Mouse (Mus musculus): ENCODE measurements around the gene 9930111J21Rik2. TPM values are rescaled to one million over a fixed set of nuclear protein-coding genes. Genes with fewer than 3 reads are reported as not detected.
"Not testable (repeated sequence)": the region's sequence is repeated elsewhere in the genome, so short reads cannot be mapped to it uniquely, and the experiment has no call there.

9930111J21Rik2 gene
- polyA plus RNA-seq, 1 experiment from 2014 or later: 0.13 TPM

DNA sequence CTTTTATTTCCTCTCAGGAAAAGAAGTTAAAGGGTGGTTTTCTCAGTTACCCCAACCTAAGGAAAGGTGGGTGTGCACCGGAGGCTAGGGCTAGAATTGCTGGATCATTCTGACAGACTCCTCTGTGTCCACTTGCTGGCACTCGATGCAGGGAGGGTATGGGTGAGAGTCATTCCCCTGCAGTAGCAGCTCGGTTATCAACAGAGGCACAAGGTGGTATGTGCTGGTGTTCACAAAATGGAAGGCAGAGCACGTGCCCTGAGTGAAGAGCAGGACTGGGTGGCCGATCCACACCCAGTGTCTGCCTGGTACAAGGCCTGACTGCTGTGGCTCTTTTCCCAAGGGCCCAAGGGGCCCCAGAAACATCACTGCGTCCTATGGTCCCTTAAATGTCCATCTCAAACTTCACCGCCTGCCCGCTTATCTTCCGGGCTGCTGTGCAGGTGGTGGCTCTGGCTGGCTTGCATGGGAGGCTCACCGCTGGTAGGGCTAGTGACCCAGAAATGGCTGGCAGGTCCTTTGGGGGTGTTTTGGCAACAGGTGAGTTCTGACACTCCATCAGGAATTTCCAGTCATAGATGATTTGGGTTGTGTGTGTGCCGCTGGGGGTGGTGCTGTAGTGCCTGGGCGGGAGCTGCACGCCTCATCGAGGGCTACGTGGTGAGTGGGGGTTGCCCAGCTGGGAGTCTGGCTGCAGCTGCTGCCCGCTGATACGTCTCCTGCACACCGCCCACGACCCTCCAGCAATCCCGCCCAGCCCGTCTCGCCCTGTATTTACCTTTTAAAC, 37.0 kb upstream of the 9930111J21Rik2 start:
- no peaks in the 10 kb centered on the region for H3K27me3 ChIP-seq
- 0 out of 2 replicates have a peak overlapping the region, but pooled peaks have one; percentile 22 for H3K4me2 ChIP-seq
- H3K36me3 ChIP-seq (ENCODE audit: poor library complexity, severe bottlenecking): no peaks in the 10 kb centered on the region
- no peaks in the 10 kb centered on the region for H3K9me3 ChIP-seq (replicated peaks)
- no peak overlapping the region for H3K4me3 ChIP-seq
- WGBS: 47% methylated on average over 22 of the region's 22 CpGs
- no peak overlapping the region for H3K9ac ChIP-seq
- peaks cover 5% of the 10 kb centered on the region; the same call in 1 of the 2 replicates for H3K4me1 ChIP-seq
- ATAC-seq: no peak
- no peak overlapping the region for H3K27ac ChIP-seq

GRCm38 (mm10) chr11:49086858-49087361, 35.9 kb upstream of the 9930111J21Rik2 start:
- ATAC-seq: no peak
- H3K36me3 ChIP-seq (ENCODE audit: poor library complexity, severe bottlenecking): no peaks in the 10 kb centered on the region
- no peak overlapping the region for H3K4me2 ChIP-seq
- H3K9me3 ChIP-seq (replicated peaks): no peaks in the 10 kb centered on the region
- no peaks in the 10 kb centered on the region for H3K27me3 ChIP-seq
- H3K4me1 ChIP-seq: peaks cover 5% of the 10 kb centered on the region; the same call in 1 of the 2 replicates
- no peak overlapping the region for H3K27ac ChIP-seq
- no peak overlapping the region for H3K4me3 ChIP-seq
- 92% methylated on average over 6 of the region's 6 CpGs for WGBS
- no peak overlapping the region for H3K9ac ChIP-seq

DNA sequence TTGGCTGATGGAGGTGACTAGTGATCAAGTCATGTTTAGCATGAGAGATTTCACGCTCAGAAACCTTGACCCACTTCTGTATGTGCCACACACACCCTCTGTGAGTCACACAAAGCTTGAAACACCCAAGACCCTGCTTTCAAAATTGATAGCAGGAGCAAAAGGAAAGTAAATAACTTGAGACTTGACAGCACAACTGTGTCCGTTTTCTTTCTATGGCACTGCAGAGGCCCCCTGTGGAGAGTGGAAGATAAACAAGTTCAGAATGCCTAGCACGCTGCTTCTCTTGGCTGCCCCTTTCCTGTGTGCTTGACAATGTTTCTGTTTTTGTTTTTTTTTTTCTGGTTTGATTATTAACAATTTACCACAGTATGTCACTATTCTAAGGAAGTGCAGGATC, 33.8 kb upstream of the 9930111J21Rik2 start:
- Histone ChIP-seq H3K9ac (no peak overlapping the region), H3K9me3 (replicated peaks) (no peaks in the 10 kb centered on the region), H3K4me3 (no peak overlapping the region), H3K27ac (no peak overlapping the region), H3K27me3 (no peaks in the 10 kb centered on the region), H3K4me1 (peaks cover 5% of the 10 kb centered on the region; the same call in 1 of the 2 replicates), H3K4me2 (no peak overlapping the region), H3K36me3 (ENCODE audit: poor library complexity, severe bottlenecking) (no peaks in the 10 kb centered on the region)
- ATAC-seq: no peak
- 53% methylated on average over 3 of the region's 3 CpGs for WGBS

- no peak overlapping the region for H3K27ac ChIP-seq
- H3K4me1 ChIP-seq: peaks cover 5% of the 10 kb centered on the region; the same call in 1 of the 2 replicates
- no peak overlapping the region for H3K9ac ChIP-seq
- no peak overlapping the region for H3K4me2 ChIP-seq
- H3K4me3 ChIP-seq: no peak overlapping the region
- no peaks in the 10 kb centered on the region for H3K27me3 ChIP-seq
- WGBS: 82% methylated on average over 1 of the region's 1 CpGs
- no peaks in the 10 kb centered on the region for H3K36me3 ChIP-seq (ENCODE audit: poor library complexity, severe bottlenecking)
- ATAC-seq: no peak
- no peaks in the 10 kb centered on the region for H3K9me3 ChIP-seq (replicated peaks)
These were observed 33.3 kb upstream of the 9930111J21Rik2 start for GRCm38 (mm10) chr11:49084385-49084784.

- ATAC-seq: no peak
- H3K36me3 ChIP-seq (ENCODE audit: poor library complexity, severe bottlenecking): no peaks in the 10 kb centered on the region
- WGBS: 82% methylated on average over 3 of the region's 3 CpGs
- H3K4me1 ChIP-seq: peaks cover 5% of the 10 kb centered on the region; the same call in 1 of the 2 replicates
- no peak overlapping the region for H3K4me3 ChIP-seq
- no peak overlapping the region for H3K9ac ChIP-seq
- no peaks in the 10 kb centered on the region for H3K27me3 ChIP-seq
- H3K4me2 ChIP-seq: no peak overlapping the region
- no peaks in the 10 kb centered on the region for H3K9me3 ChIP-seq (replicated peaks)
- H3K27ac ChIP-seq: no peak overlapping the region
These were observed 32.8 kb upstream of the 9930111J21Rik2 start for GRCm38 (mm10) chr11:49083808-49084207.

DNA sequence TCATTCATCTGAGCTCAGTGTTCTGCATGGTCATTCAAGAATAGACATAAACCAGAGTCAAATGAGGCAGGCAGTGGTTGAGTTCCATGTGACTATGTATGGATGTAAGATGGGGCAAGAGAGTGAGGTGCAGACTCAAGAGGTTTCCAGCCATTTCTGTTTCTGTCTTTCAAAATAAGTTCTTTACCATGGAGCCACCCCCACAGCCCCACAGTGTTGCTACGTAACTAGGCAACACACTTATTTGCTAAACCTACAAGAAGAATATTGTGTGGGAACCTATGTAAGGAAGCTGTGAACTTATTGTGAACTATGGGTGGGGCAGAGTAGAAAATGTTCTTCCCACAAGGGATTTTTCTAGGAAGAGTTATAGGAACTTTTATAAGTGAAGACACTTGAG, 32.1 kb upstream of the 9930111J21Rik2 start:
- no peaks in the 10 kb centered on the region for H3K9me3 ChIP-seq (replicated peaks)
- no peaks in the 10 kb centered on the region for H3K27me3 ChIP-seq
- no peak for ATAC-seq
- H3K9ac ChIP-seq: no peak overlapping the region
- peaks cover 2% of the 10 kb centered on the region; the same call in 1 of the 2 replicates for H3K4me1 ChIP-seq
- no peaks in the 10 kb centered on the region for H3K36me3 ChIP-seq (ENCODE audit: poor library complexity, severe bottlenecking)
- H3K27ac ChIP-seq: no peak overlapping the region
- no peak overlapping the region for H3K4me2 ChIP-seq
- WGBS: 88% methylated on average over 1 of the region's 1 CpGs
- H3K4me3 ChIP-seq: no peak overlapping the region

- WGBS: 83% methylated on average over 3 of the region's 3 CpGs
These were observed 30.8 kb upstream of the 9930111J21Rik2 start for GRCm38 (mm10) chr11:49081886-49082285.

GRCm38 (mm10) chr11:49081356-49081755, 30.3 kb upstream of the 9930111J21Rik2 start:
- no peaks in the 10 kb centered on the region for H3K27me3 ChIP-seq
- H3K9me3 ChIP-seq (replicated peaks): no peaks in the 10 kb centered on the region
- WGBS: 85% methylated on average over 4 of the region's 4 CpGs
- no peak overlapping the region for H3K4me2 ChIP-seq
- no peak overlapping the region for H3K27ac ChIP-seq
- no peaks in the 10 kb centered on the region for H3K4me1 ChIP-seq
- no peak for ATAC-seq
- H3K36me3 ChIP-seq (ENCODE audit: poor library complexity, severe bottlenecking): no peaks in the 10 kb centered on the region
- H3K9ac ChIP-seq: no peak overlapping the region
- H3K4me3 ChIP-seq: no peak overlapping the region

More at GRCm38 (mm10) chr11:49081886-49082285, 30.8 kb upstream of the 9930111J21Rik2 start:
- Histone ChIP-seq H3K27me3 (no peaks in the 10 kb centered on the region), H3K36me3 (ENCODE audit: poor library complexity, severe bottlenecking) (no peaks in the 10 kb centered on the region), H3K4me3 (no peak overlapping the region), H3K9ac (no peak overlapping the region), H3K9me3 (replicated peaks) (no peaks in the 10 kb centered on the region), H3K4me2 (no peak overlapping the region), H3K4me1 (no peaks in the 10 kb centered on the region), H3K27ac (no peak overlapping the region)
- no peak for ATAC-seq

DNA sequence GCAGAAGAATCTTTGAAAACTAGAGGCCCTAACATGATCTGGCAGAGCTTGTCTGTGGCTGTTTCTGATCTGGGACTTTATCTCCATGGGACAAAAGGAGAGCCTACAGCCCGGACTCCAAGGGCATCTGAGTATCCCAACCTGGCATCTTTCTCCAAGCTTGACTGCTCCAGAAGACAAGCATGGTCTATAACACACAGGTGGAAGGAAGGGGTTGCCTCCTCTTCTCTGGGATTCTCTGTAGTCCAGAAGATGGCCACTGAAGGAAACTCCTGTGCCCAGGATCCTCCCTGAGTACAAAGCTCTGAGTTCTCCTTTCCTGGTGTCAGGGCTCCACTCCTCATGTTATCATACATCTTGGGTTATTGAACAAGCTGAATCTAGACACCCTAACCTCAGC, 29.6 kb upstream of the 9930111J21Rik2 start:
- Histone ChIP-seq H3K36me3 (ENCODE audit: poor library complexity, severe bottlenecking) (no peaks in the 10 kb centered on the region), H3K9ac (no peak overlapping the region), H3K4me2 (no peak overlapping the region), H3K4me1 (no peaks in the 10 kb centered on the region), H3K27ac (no peak overlapping the region), H3K27me3 (no peaks in the 10 kb centered on the region), H3K9me3 (replicated peaks) (no peaks in the 10 kb centered on the region), H3K4me3 (no peak overlapping the region)
- ATAC-seq: no peak
- 65% methylated on average over 1 of the region's 1 CpGs for WGBS

GRCm38 (mm10) chr11:49078719-49079118, 27.7 kb upstream of the 9930111J21Rik2 start:
- ATAC-seq: no peak
- no peak overlapping the region for H3K27ac ChIP-seq
- H3K4me3 ChIP-seq: no peak overlapping the region
- no peak overlapping the region for H3K4me2 ChIP-seq
- no peak overlapping the region for H3K9ac ChIP-seq
- 93% methylated on average over 3 of the region's 3 CpGs for WGBS
- no peaks in the 10 kb centered on the region for H3K36me3 ChIP-seq (ENCODE audit: poor library complexity, severe bottlenecking)
- no peaks in the 10 kb centered on the region for H3K4me1 ChIP-seq
- no peaks in the 10 kb centered on the region for H3K27me3 ChIP-seq
- H3K9me3 ChIP-seq (replicated peaks): no peaks in the 10 kb centered on the region

DNA sequence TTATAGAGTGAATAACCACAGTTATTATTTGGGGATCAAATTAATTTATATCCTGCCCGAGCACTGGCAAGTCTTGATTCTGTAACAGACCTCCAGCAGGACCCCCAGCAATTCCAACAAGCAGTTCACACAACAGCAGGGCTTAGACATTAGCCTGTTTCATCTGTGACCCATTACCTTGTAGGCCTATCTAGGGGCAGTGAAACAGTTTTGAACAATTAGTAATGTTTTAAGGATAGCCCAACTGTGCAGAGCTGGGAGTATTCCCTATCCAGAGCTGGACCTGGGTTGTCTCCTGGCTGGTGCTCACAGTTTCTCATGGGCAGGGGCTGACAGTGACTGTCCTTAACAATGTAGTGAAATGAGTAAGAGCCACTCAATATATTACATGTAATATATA, 26.0 kb upstream of the 9930111J21Rik2 start:
- ATAC-seq: no peak
- H3K27me3 ChIP-seq: no peaks in the 10 kb centered on the region
- H3K27ac ChIP-seq: no peak overlapping the region
- H3K36me3 ChIP-seq (ENCODE audit: poor library complexity, severe bottlenecking): no peaks in the 10 kb centered on the region
- H3K4me1 ChIP-seq: no peaks in the 10 kb centered on the region
- H3K9ac ChIP-seq: no peak overlapping the region
- 93% methylated on average over 1 of the region's 1 CpGs for WGBS
- H3K4me2 ChIP-seq: no peak overlapping the region
- H3K4me3 ChIP-seq: no peak overlapping the region
- no peaks in the 10 kb centered on the region for H3K9me3 ChIP-seq (replicated peaks)

- H3K36me3 ChIP-seq (ENCODE audit: poor library complexity, severe bottlenecking); H3K9me3 ChIP-seq (replicated peaks); H3K4me3 ChIP-seq; H3K27me3 ChIP-seq; ATAC-seq; H3K27ac ChIP-seq; H3K4me2 ChIP-seq; H3K4me1 ChIP-seq; H3K9ac ChIP-seq: not testable (repeated sequence)
- 82% methylated on average over 6 of the region's 6 CpGs for WGBS
These were observed 25.1 kb upstream of the 9930111J21Rik2 start, which contains the start of gene Ifi47 for GRCm38 (mm10) chr11:49076001-49076757. Ifi47 (plus strand) TSS chr11:49076587.

Measured in forebrain, embryonic 13.5 days (tissue).